Mouse (Mus musculus): ENCODE measurements around the gene Ggnbp2. TPM values are rescaled to one million over a fixed set of nuclear protein-coding genes. Genes with fewer than 3 reads are reported as not detected.
A peak's percentile ranks its signal among the peaks of the same experiment; 100 is the strongest.
"Not testable (repeated sequence)": the region's sequence is repeated elsewhere in the genome, so short reads cannot be mapped to it uniquely, and the experiment has no call there.

Ggnbp2 gene
- polyA plus RNA-seq, 1 experiment from 2014 or later: 63.3 TPM

DNA sequence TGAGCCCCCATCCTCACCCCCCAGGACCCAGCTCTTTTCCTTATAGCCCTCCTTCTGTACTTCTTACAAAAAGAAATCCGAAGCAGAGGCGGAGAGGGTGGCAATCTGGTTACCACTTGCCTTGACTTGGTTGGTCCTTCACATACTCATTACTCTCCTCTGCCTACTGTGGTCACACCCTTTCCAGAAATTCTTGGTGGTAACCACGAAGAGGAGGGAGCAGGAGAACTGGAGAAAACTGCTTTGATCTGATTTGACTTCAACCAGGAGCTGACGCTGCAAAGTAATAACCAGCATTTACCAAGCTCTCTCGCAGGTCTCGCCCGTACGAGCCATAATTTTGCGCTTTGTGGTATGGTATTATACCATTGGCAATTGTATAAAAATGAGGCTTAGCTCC is 10.4 kb upstream of the Ggnbp2 start:
- no peaks in the 10 kb centered on the region for H3K9me3 ChIP-seq (ENCODE audit: low read length)
- H3K27me3 ChIP-seq (ENCODE audit: insufficient read depth, low read length): no peaks in the 10 kb centered on the region
- H3K36me3 ChIP-seq (ENCODE audit: insufficient read depth, low read length): peaks cover 23% of the 10 kb centered on the region
- H3K9ac ChIP-seq (replicated peaks; ENCODE audit: low read length): peak overlapping the region; percentile 89
- H3K4me1 ChIP-seq (ENCODE audit: insufficient read depth, low read length): peaks cover 20% of the 10 kb centered on the region
- peak overlapping the region; percentile 90 for H3K4me3 ChIP-seq (ENCODE audit: low read length)
- ATAC-seq (ENCODE audit: low FRiP score, low TSS enrichment): 0 out of 2 replicates have a peak, but pooled peaks have one; percentile 17
- 42% methylated on average over 9 of the region's 9 CpGs for WGBS
- peak overlapping the region; percentile 98 for H3K27ac ChIP-seq (ENCODE audit: low read length)
- peak overlapping the region; percentile 67 for H3K4me2 ChIP-seq (replicated peaks; ENCODE audit: low read depth, low read length)

DNA sequence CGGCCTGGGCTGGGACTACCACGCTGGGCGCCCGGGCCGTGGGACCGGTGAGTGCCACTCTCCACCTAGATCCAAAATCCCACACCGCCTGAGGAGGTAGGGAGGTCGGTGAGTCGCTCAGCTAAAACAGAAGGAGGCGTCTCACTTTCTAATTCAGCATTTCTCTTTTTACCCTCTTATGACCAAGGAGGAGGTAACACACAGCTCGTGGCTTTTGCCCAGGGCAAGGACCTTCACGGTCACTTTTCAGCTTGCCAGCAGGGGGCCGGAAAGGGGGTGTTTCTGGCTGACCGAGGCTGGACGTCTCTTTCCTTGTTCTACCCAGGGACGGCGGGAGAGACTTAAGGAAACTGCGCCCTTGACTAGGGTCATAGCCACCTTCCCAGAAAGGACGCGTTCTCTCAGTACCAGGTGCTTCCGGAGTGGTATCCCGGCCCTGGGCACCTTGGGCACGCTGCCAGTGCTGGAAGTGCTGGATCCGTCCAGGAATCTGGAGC is 9.9 kb upstream of the Ggnbp2 start:
- Histone ChIP-seq H3K9ac (replicated peaks; ENCODE audit: low read length) (peak overlapping the region; percentile 89), H3K27ac (ENCODE audit: low read length) (peak overlapping the region; percentile 98), H3K9me3 (ENCODE audit: low read length) (no peaks in the 10 kb centered on the region), H3K36me3 (ENCODE audit: insufficient read depth, low read length) (peaks cover 21% of the 10 kb centered on the region), H3K4me3 (ENCODE audit: low read length) (peak overlapping the region; percentile 90), H3K27me3 (ENCODE audit: insufficient read depth, low read length) (no peaks in the 10 kb centered on the region), H3K4me1 (ENCODE audit: insufficient read depth, low read length) (peaks cover 20% of the 10 kb centered on the region), H3K4me2 (replicated peaks; ENCODE audit: low read depth, low read length) (peak overlapping the region; percentile 67)
- peak; percentile 76 for ATAC-seq (ENCODE audit: low FRiP score, low TSS enrichment)
- WGBS: under 1% methylated on average over 23 of the region's 24 CpGs

DNA sequence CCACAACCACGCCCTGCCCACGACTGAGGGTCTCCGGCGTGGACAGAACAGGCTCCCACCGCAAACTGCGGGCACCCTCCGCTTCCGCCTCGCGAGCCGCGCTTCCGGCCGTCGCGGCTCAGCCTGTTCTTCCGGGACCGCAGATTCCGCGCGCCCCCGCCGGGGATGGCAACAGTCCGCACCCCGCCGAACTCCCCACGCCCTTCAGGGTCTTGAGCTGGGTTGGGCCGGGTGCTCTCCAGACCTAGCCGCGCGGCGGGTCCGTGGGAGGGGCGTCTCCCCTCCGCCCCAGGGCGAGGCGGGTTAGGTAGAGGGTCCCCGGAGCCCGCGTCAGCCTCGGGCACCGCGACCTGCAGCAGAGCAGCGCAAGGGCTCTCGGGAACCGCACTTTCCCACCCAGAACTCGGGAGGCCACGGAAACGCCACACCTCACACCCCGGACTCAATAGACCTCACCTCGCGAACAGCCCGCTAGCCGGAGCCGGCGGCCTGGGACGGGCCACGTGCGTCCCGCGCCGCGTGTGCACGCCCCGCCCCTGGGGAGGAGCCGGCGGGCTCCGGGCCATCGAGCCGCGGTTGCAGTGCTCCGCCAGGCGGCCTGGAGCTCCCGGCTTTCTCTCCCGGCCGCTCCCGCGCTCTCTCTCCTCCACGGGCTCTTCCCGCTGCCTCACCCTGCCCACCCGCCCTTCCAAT is 9.3 kb upstream of the Ggnbp2 start, which contains the start of the genes Myo19 and Pigw:
TSS of gene Myo19 (plus strand) at position 377 of the 693 bp plus-strand sequence.
TSS of gene Pigw (minus strand) at position 514 of the 693 bp plus-strand sequence.
- no peaks in the 10 kb centered on the region for H3K9me3 ChIP-seq (ENCODE audit: low read length)
- peaks cover 20% of the 10 kb centered on the region for H3K4me1 ChIP-seq (ENCODE audit: insufficient read depth, low read length)
- no peaks in the 10 kb centered on the region for H3K27me3 ChIP-seq (ENCODE audit: insufficient read depth, low read length)
- ATAC-seq (ENCODE audit: low FRiP score, low TSS enrichment): peak; percentile 97
- peak within 1 kb of the TSS; percentile 89 for H3K9ac ChIP-seq (replicated peaks; ENCODE audit: low read length)
- H3K4me2 ChIP-seq (replicated peaks; ENCODE audit: low read depth, low read length): peak within 1 kb of the TSS; percentile 67
- WGBS: under 1% methylated on average over 80 of the region's 81 CpGs
- peak within 1 kb of the TSS; percentile 98 for H3K27ac ChIP-seq (ENCODE audit: low read length)
- peaks cover 16% of the 10 kb centered on the region for H3K36me3 ChIP-seq (ENCODE audit: insufficient read depth, low read length)
- peak within 1 kb of the TSS; percentile 90 for H3K4me3 ChIP-seq (ENCODE audit: low read length)

DNA sequence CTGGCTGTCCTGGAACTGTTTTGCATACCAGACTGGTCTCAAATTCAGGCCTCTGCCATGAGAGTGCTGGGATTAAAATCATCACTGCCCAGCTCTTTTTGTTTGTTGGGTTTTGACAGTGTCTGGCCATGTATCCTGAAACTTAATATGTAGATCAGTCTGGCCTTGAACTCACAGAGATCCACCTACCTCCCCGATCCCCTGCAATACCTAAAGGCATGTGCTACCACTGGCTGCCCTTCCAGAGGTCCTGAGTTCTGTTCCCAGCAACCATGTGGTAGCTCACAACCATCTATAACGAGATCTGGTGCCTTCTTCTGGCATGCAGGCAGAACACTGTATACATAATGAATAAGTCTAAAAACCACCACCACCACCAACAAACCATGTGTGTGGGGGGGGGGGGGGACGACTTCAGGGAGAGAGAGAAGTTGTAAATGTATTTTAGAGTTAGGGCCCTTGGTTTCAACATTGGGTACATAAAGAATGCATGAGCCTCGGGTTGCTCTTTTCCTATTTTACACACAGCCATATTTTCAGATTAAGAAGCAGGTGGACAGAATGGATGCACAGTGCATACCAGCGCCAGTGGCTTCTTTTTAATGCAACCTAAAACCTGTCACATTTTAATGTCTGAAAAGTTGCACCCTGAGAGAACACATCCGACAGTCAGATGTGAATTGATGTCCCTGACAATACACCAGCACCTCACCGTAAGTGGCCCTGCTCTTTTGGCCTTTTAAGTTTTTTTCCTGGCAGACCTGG is 8.6 kb upstream of the Ggnbp2 start:
- no peak for ATAC-seq (ENCODE audit: low FRiP score, low TSS enrichment)
- Histone ChIP-seq H3K4me2 (replicated peaks; ENCODE audit: low read depth, low read length) (peak overlapping the region; percentile 67), H3K27ac (ENCODE audit: low read length) (peak overlapping the region; percentile 98), H3K9me3 (ENCODE audit: low read length) (no peaks in the 10 kb centered on the region), H3K9ac (replicated peaks; ENCODE audit: low read length) (peak overlapping the region; percentile 89), H3K27me3 (ENCODE audit: insufficient read depth, low read length) (no peaks in the 10 kb centered on the region), H3K36me3 (ENCODE audit: insufficient read depth, low read length) (peaks cover 13% of the 10 kb centered on the region), H3K4me1 (ENCODE audit: insufficient read depth, low read length) (peaks cover 20% of the 10 kb centered on the region), H3K4me3 (ENCODE audit: low read length) (peak overlapping the region; percentile 90)
- 17% methylated on average over 7 of the region's 7 CpGs for WGBS

DNA sequence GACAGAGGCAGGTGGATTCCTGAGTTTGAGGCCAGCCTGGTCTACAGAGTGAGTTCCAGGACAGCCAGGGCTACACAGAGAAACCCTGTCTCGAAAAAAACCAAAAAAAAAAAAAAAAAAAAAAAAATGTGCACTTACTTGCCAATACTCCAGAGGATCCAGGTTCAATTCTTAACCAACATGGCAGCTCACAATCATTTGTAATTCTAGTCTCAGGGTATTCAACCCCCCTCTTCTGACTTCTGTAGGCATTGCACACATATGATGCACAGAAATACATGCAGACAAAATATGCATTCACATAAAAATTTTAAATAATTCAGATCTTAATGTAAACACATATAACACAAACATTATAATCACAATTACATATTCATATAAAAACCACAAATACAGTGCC is 5.4 kb upstream of the Ggnbp2 start:
- WGBS: no CpG with 5 or more reads among the region's 1 CpGs
- H3K36me3 ChIP-seq (ENCODE audit: insufficient read depth, low read length); H3K9ac ChIP-seq (replicated peaks; ENCODE audit: low read length): not testable (repeated sequence)

DNA sequence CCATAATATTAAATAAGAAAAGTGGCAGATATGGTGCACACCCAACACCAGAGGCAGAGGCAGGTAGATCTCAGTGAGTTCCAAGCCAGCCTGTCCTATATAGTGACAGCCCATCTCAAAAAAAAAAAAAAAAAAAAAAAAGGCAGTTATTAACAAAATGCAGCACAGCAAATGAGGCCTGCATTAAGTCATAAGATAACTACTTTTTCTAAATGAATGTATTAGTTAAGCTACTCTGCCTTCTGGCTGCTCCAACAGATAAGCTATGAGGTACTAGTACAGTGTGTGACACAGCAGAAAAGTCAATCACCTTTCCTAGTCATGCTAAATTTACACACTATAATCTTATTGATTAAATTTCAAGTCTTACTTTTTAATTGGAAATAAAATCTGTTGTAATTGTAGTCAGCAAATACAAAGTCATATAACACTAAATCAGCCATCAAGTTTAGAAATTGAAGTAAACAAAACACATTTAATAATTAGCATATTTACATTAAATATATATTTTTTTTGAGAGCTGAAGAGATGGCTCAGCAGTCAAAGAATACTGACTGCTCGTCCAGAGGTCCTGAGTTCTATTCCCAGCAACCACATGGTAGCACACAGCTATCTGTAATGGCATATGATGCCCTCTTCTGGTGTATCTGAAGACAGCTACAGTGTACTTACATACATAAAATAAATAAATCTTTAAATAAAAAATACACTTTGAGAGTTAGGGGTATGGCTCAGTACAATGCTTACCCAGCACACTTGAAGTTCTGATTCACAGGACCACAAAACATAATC is 2.6 kb upstream of the Ggnbp2 start:
- Histone ChIP-seq H3K27me3 (ENCODE audit: insufficient read depth, low read length) (no peaks in the 10 kb centered on the region), H3K27ac (ENCODE audit: low read length) (no peak overlapping the region), H3K4me1 (ENCODE audit: insufficient read depth, low read length) (peaks cover 11% of the 10 kb centered on the region; the same call in 1 of the 2 replicates), H3K9ac (replicated peaks; ENCODE audit: low read length) (no peak overlapping the region), H3K9me3 (ENCODE audit: low read length) (no peaks in the 10 kb centered on the region), H3K36me3 (ENCODE audit: insufficient read depth, low read length) (no peaks in the 10 kb centered on the region), H3K4me3 (ENCODE audit: low read length) (no peak overlapping the region), H3K4me2 (replicated peaks; ENCODE audit: low read depth, low read length) (no peak overlapping the region)
- ATAC-seq (ENCODE audit: low FRiP score, low TSS enrichment): no peak
- 66% methylated on average over 1 of the region's 1 CpGs for whole genome bisulfite sequencing

More for the DNA sequence above, 5.4 kb upstream of the Ggnbp2 start:
- H3K27ac ChIP-seq (ENCODE audit: low read length); H3K9me3 ChIP-seq (ENCODE audit: low read length); H3K4me3 ChIP-seq (ENCODE audit: low read length); ATAC-seq (ENCODE audit: low FRiP score, low TSS enrichment); H3K27me3 ChIP-seq (ENCODE audit: insufficient read depth, low read length); H3K4me2 ChIP-seq (replicated peaks; ENCODE audit: low read depth, low read length): not testable (repeated sequence)
- H3K4me1 ChIP-seq (ENCODE audit: insufficient read depth, low read length): peaks cover 15% of the 10 kb centered on the region

DNA sequence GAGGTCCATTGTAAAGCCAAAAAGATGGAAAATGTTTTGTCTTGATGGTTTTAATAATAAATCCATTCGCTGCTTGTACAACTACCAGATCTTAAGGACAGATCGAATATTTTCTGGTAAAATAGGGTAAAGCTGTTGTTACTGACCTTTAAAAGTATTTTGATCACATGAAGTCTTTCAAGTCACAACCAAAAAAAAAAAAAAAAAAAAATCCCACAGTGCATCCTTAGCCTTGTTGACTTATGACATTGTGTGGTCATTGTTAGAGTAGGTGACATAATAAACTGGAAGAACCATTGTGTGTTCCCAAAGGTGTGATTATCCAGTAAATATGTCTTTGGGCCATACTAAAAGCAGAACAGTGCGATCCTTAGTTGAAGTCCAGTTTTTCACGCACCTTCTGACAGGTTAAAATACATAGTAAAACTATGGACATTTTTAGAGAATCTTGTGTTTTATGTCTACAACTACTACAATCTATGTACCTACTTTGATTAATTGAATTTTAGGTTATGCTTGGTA is 992 bp upstream of the Ggnbp2 start:
- H3K9me3 ChIP-seq (ENCODE audit: low read length): no peaks in the 10 kb centered on the region
- peak overlapping the region; percentile 99 for H3K27ac ChIP-seq (ENCODE audit: low read length)
- no peak for ATAC-seq (ENCODE audit: low FRiP score, low TSS enrichment)
- no peaks in the 10 kb centered on the region for H3K36me3 ChIP-seq (ENCODE audit: insufficient read depth, low read length)
- peak overlapping the region; percentile 95 for H3K9ac ChIP-seq (replicated peaks; ENCODE audit: low read length)
- no peaks in the 10 kb centered on the region for H3K27me3 ChIP-seq (ENCODE audit: insufficient read depth, low read length)
- WGBS: 70% methylated on average over 4 of the region's 4 CpGs
- H3K4me3 ChIP-seq (ENCODE audit: low read length): peak overlapping the region; percentile 97
- peak overlapping the region; percentile 61 for H3K4me2 ChIP-seq (replicated peaks; ENCODE audit: low read depth, low read length)
- peaks cover 21% of the 10 kb centered on the region for H3K4me1 ChIP-seq (ENCODE audit: insufficient read depth, low read length)

DNA sequence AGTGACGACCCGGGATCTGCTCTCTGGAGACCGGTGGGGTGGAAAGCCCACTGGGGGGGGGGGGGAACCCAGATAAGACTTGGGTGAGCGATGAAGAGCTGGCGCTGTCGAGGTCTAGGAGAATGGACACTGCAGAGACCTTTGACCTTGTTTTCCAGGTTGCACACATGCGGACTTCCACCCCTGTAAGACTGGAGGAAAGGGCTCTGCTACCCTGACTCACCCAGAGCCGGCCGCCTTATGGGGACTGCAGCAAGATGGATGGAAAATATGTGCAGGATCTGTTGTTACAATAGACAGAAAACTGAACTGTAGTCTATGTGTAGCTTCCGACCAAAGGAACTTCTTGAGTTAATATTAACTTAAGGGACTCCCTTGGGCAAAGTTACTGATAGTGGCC is 429 bp upstream of the Ggnbp2 start:
- peak overlapping the region; percentile 61 for H3K4me2 ChIP-seq (replicated peaks; ENCODE audit: low read depth, low read length)
- peaks cover 21% of the 10 kb centered on the region for H3K4me1 ChIP-seq (ENCODE audit: insufficient read depth, low read length)
- peak overlapping the region; percentile 99 for H3K27ac ChIP-seq (ENCODE audit: low read length)
- H3K36me3 ChIP-seq (ENCODE audit: insufficient read depth, low read length): no peaks in the 10 kb centered on the region
- 2% methylated on average over 10 of the region's 10 CpGs for WGBS
- H3K27me3 ChIP-seq (ENCODE audit: insufficient read depth, low read length): no peaks in the 10 kb centered on the region
- H3K4me3 ChIP-seq (ENCODE audit: low read length): peak overlapping the region; percentile 97
- no peaks in the 10 kb centered on the region for H3K9me3 ChIP-seq (ENCODE audit: low read length)
- peak overlapping the region; percentile 95 for H3K9ac ChIP-seq (replicated peaks; ENCODE audit: low read length)
- ATAC-seq (ENCODE audit: low FRiP score, low TSS enrichment): peak; percentile 52

DNA sequence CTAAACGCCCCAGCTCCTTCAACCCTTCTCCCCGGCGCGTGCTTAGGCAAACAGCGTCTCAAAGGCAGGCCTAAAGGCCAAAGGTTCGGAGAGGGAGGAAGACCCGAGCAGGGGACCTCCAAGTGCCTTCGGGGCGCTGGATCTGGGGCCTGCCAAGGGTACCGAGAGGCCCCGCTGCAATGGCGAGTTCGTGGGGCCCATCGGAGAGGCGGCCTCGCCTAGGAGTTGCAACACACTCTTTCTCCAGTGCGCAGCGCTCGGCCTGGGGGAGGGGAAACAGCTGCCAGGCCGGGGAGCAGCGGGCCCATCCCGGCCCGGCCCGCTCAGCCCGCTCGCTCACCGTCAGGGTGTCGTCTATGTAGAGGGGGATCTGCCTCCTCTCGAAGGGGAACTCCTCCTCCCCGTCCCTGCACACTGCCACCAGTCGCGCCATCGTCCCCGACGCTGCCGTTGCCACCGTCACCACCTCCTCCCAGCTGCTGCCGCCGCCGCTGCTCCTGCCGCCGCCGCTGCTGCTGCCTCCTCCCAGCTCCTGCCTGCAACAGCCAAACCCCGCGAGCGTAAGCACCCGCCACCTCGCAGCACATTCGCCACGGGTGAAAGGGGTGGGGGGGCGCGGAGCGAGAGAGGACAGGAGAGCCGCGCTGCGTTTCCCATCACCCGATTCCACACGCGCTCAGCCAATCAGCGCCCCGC is 932 bp downstream of the Ggnbp2 start:
- H3K27me3 ChIP-seq (ENCODE audit: insufficient read depth, low read length): no peaks in the 10 kb centered on the region
- H3K4me2 ChIP-seq (replicated peaks; ENCODE audit: low read depth, low read length): peak overlapping the region; percentile 83
- under 1% methylated on average over 58 of the region's 61 CpGs for WGBS

More for the DNA sequence above, 932 bp downstream of the Ggnbp2 start:
- Histone ChIP-seq H3K4me1 (ENCODE audit: insufficient read depth, low read length) (peaks cover 30% of the 10 kb centered on the region), H3K4me3 (ENCODE audit: low read length) (peak overlapping the region; percentile 97), H3K27ac (ENCODE audit: low read length) (peak overlapping the region; percentile 97), H3K9me3 (ENCODE audit: low read length) (no peaks in the 10 kb centered on the region), H3K9ac (replicated peaks; ENCODE audit: low read length) (peak overlapping the region; percentile 97), H3K36me3 (ENCODE audit: insufficient read depth, low read length) (no peaks in the 10 kb centered on the region)
- ATAC-seq (ENCODE audit: low FRiP score, low TSS enrichment): peak; percentile 77
